ENCODE assay signal across 16 mouse cellular contexts in the genomic region with DNA sequence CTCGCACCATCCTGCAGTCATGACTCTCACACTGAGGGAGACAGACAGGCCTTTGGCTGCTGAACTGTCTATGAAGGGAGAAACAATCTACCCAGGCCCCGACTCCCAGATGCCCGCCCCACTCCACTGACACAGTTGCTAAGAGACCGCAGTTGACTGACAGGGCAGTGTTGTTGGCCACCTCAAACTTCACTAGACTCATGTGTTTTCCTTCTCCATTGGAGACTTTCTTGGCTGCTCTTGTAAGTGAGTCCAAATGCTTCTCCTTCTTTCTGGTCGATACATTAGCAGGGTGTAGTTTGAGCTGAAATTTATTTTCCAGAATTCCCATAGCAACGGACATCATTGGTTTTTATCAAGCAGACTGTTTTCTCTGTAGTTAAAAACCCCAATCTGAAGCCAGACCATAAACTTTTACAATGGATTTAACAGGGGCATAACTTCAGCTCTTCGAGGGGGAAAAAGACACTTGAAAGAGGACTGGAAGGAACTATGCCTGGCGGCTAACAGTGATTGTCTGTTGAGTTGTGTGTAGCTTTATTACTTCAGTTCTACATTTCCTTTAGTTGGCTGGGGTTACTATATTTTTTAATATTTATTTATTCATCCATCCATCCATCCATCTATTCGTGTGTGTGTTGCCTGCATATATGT. TPM values are rescaled to one million over a fixed set of nuclear protein-coding genes. Genes with fewer than 3 reads are reported as not detected.
DNase-seq lines count a peak whose midpoint lies in the region; ATAC-seq and TF ChIP-seq lines count a peak whose summit lies in the region.
"Had no signal": no experiment of that assay in that cellular context is flagged by ENCODE, and none has a peak within 500 bp of the region (broad histone marks: within the 10 kb centered on the region; RNA-seq: fewer than 3 reads in every experiment).

No protein-coding gene starts in this region.

- 62% methylated on average over 9 of the region's 9 CpGs for WGBS in forebrain, embryonic 16.5 days
- 70% methylated on average over 9 of the region's 9 CpGs for WGBS in forebrain, embryonic 15.5 days
- 50% methylated on average over 9 of the region's 9 CpGs for WGBS in hindbrain, postnatal 0 days

- no peaks in the 10 kb centered on the region for H3K36me3 ChIP-seq in forebrain, embryonic 16.5 days (ENCODE audit: control insufficient read depth, insufficient read depth)
- H3K36me3 ChIP-seq in forebrain, embryonic 15.5 days, result no peaks in the 10 kb centered on the region
- no peaks in the 10 kb centered on the region for H3K36me3 ChIP-seq in hindbrain, postnatal 0 days (ENCODE audit: insufficient read depth, low read length)
- H3K36me3 ChIP-seq: embryonic facial prominence, embryonic 13.5 days; G1E; heart, embryonic 12.5 days; hindbrain, embryonic 15.5 days; liver, embryonic 15.5 days had no signal

- H3K27ac ChIP-seq in forebrain, embryonic 16.5 days (ENCODE audit: low read length), result no peak overlapping the region
- no peak overlapping the region for H3K27ac ChIP-seq in forebrain, embryonic 15.5 days (replicated peaks)
- no peak overlapping the region for H3K27ac ChIP-seq in hindbrain, postnatal 0 days
- H3K27ac ChIP-seq: embryonic facial prominence, embryonic 13.5 days; hindbrain, embryonic 15.5 days; liver, embryonic 15.5 days had no signal

- ATAC-seq in forebrain, embryonic 16.5 days, result peak; percentile 62; the same call in 1 of the 2 replicates
- ATAC-seq in forebrain, embryonic 15.5 days (replicated peaks), result no peak; the same call in 1 of the 2 replicates
- peak; percentile 84 for ATAC-seq in hindbrain, postnatal 0 days
- ATAC-seq in erythroblast, adult 5-6 weeks (replicated peaks; ENCODE audit: low FRiP score, poor library complexity, severe bottlenecking), result no peak

- DNase-seq in kidney, postnatal 10 days, result peak; percentile 28
- no peak for DNase-seq in kidney, postnatal 14 days
- DNase-seq in embryo, embryonic 10.5 days (ENCODE audit: low spot score), result peak; percentile 48
- DNase-seq in hindbrain, postnatal 0 days (ENCODE audit: low spot score), result peak; percentile 48
- DNase-seq in adrenal gland, adult 2 months, result no peak
- DNase-seq: cerebellum, adult 11 months; lung, postnatal 4 days; right cerebral cortex, postnatal 25 days had no signal

- H3K4me3 ChIP-seq in forebrain, embryonic 16.5 days (replicated peaks; ENCODE audit: low read length), result no peak overlapping the region
- H3K4me3 ChIP-seq in forebrain, embryonic 15.5 days, result no peak overlapping the region
- no peak overlapping the region for H3K4me3 ChIP-seq in hindbrain, postnatal 0 days (ENCODE audit: low read length)
- H3K4me3 ChIP-seq: embryonic facial prominence, embryonic 13.5 days; heart, embryonic 12.5 days; hindbrain, embryonic 15.5 days; liver, embryonic 15.5 days had no signal

- no peaks in the 10 kb centered on the region for H3K9me3 ChIP-seq in forebrain, embryonic 16.5 days (ENCODE audit: control insufficient read depth, low read length)
- H3K9me3 ChIP-seq in forebrain, embryonic 15.5 days, result no peaks in the 10 kb centered on the region
- H3K9me3 ChIP-seq in hindbrain, postnatal 0 days (ENCODE audit: low read length), result no peaks in the 10 kb centered on the region
- H3K9me3 ChIP-seq: embryonic facial prominence, embryonic 13.5 days; G1E; heart, embryonic 12.5 days; hindbrain, embryonic 15.5 days; liver, embryonic 15.5 days had no signal

- H3K4me1 ChIP-seq in forebrain, embryonic 16.5 days (replicated peaks; ENCODE audit: control insufficient read depth, insufficient read depth, low read length), result 0 out of 2 replicates have a peak, but pooled peaks cover 3% of the 10 kb centered on the region
- peaks cover 4% of the 10 kb centered on the region; the same call in 1 of the 2 replicates for H3K4me1 ChIP-seq in forebrain, embryonic 15.5 days
- no peaks in the 10 kb centered on the region for H3K4me1 ChIP-seq in hindbrain, postnatal 0 days (ENCODE audit: insufficient read depth, low read length)
- H3K4me1 ChIP-seq: heart, embryonic 12.5 days; liver, embryonic 15.5 days had no signal

- no peaks in the 10 kb centered on the region for H3K27me3 ChIP-seq in forebrain, embryonic 16.5 days (replicated peaks; ENCODE audit: control insufficient read depth, insufficient read depth, low read length)
- no peaks in the 10 kb centered on the region for H3K27me3 ChIP-seq in forebrain, embryonic 15.5 days
- no peaks in the 10 kb centered on the region for H3K27me3 ChIP-seq in hindbrain, postnatal 0 days (ENCODE audit: insufficient read depth, low read length)
- H3K27me3 ChIP-seq: embryonic facial prominence, embryonic 13.5 days; heart, embryonic 12.5 days; hindbrain, embryonic 15.5 days; liver, embryonic 15.5 days had no signal

- no peak overlapping the region for H3K4me2 ChIP-seq in forebrain, embryonic 16.5 days (ENCODE audit: low read length)
- no peak overlapping the region for H3K4me2 ChIP-seq in forebrain, embryonic 15.5 days (replicated peaks)
- H3K4me2 ChIP-seq in hindbrain, postnatal 0 days (ENCODE audit: low read depth, low read length), result no peak overlapping the region
- H3K4me2 ChIP-seq: embryonic facial prominence, embryonic 13.5 days; heart, embryonic 12.5 days; hindbrain, embryonic 15.5 days; liver, embryonic 15.5 days had no signal

- TF ChIP-seq CTCF in hindbrain, postnatal 0 days (IDR thresholded peaks at IDR 0.05; ENCODE audit: low read depth), result no peak

- H3K9ac ChIP-seq in forebrain, embryonic 16.5 days (replicated peaks; ENCODE audit: low read depth, low read length), result no peak overlapping the region
- H3K9ac ChIP-seq in forebrain, embryonic 15.5 days (replicated peaks), result no peak overlapping the region
- H3K9ac ChIP-seq in hindbrain, postnatal 0 days (replicated peaks; ENCODE audit: low read length), result no peak overlapping the region
- H3K9ac ChIP-seq: embryonic facial prominence, embryonic 13.5 days; heart, embryonic 12.5 days; hindbrain, embryonic 15.5 days; liver, embryonic 15.5 days had no signal

RNA-seq across cellular contexts. Expression of gene Slc12a8, which starts 36.7 kb away (rescaled TPM):
- 0.92 and 1.1 TPM in 2 replicates for polyA plus RNA-seq in forebrain, embryonic 16.5 days (2015; fragmentation: Nextera tagmentation; extraction: Ambion mirVana)
- polyA plus RNA-seq in forebrain, embryonic 15.5 days (2015; fragmentation: Nextera tagmentation; extraction: Ambion mirVana), result 0.83 and 0.92 TPM in 2 replicates
- total RNA-seq in hindbrain, postnatal 0 days (2014; rRNA removed), result 1.6 and 2.0 TPM in 2 replicates
- 1.2 and 1.3 TPM in 2 replicates for polyA plus RNA-seq in hindbrain, postnatal 0 days (2015; fragmentation: Nextera tagmentation; extraction: Ambion mirVana)
- total RNA-seq in erythroblast, adult 5-6 weeks (2015; ENCODE audit: low replicate concordance), result not detected in 2 replicates
- not detected in 2 replicates for total RNA-seq in erythroblast, adult 5-6 weeks (2017; ENCODE audit: low replicate concordance)
- under 1 TPM; 0.49 to 0.83 TPM for total RNA-seq in adrenal gland, adult 2 months (2021)
- polyA plus RNA-seq in adrenal gland, adult 2 months (2012; rRNA removed), result 0.73 and 0.89 TPM in 2 replicates
- polyA plus RNA-seq: G1E had no signal

Comparison
In these comparisons a context has a peak if more than half of its experiments do, and no peak if none do; other contexts are left out.
1. ATAC-seq: peak in forebrain, embryonic 16.5 days (single experiment) and hindbrain, postnatal 0 days (single experiment); none in forebrain, embryonic 15.5 days (single experiment) and erythroblast, adult 5-6 weeks (single experiment).
2. DNase-seq: peak in kidney, postnatal 10 days (single experiment), embryo, embryonic 10.5 days (single experiment) and hindbrain, postnatal 0 days (single experiment); none in kidney, postnatal 14 days (single experiment) and adrenal gland, adult 2 months (single experiment).